Mouse (Mus musculus): ENCODE measurements at regions not wholly inside any gene's neighbourhood (a gene's known extent, or its start where the extent isn't known, plus 50 kb on each side); places are given as distances from the start of the nearest gene placed in this dataset.

DNA sequence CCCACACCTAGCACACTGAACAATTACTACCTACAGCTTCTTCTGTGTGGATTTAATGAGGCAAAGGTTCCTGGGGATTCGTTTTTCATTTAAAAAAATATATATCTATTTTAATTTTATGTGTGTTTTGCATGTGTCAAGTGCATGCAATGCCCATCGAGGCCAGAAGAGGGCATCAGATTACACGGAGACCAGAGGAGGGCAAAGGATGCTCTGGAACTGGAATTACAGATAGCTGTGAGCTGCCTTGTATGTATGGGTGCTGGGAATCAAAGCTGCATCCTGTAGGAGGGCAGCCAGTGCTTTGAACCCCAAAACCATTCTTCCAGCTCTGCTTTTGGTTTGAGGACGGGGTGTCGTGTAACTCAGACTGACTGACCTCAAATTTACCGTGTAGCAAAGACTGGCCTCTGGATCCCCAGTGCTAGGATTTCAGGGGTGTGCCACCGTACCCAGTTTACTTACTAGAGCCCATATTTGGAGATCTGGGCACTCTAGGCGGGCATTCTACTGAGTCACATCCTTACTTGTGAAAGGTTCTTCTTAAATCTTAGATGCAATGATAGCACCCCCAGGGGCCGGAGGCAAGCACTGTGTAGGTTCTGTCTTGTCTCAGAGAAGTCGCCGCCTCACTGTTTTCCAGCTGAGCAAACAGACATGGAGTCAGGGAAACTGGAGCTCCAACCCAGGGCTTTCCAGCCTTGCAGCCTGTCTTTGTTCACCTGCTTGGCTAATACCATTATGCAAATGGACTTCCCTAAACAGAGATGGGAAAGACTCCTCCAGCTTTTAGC is 225.6 kb upstream of the Nfe2l3 start:
- H3K9me3 ChIP-seq (replicated peaks; ENCODE audit: low read length) = no peaks in the 10 kb centered on the region
- H3K79me2 ChIP-seq (replicated peaks; ENCODE audit: control insufficient read depth, extremely low read depth, insufficient read depth, poor library complexity, severe bottlenecking) = no peaks in the 10 kb centered on the region
- peak overlapping the region; percentile 97 for H3K4me2 ChIP-seq (ENCODE audit: insufficient read depth, low read depth, poor library complexity, severe bottlenecking)
- DNase-seq (ENCODE audit: extremely low read depth) = peak; percentile 73
- peak overlapping the region; percentile 61 for H3K27ac ChIP-seq (ENCODE audit: insufficient read depth, low read depth)
- peak overlapping the region; percentile 7 to 60 (median 55) for H3K4me3 ChIP-seq (replicated peaks in 1 of 3; ENCODE audit: low read depth in 2 of 3, low read length in 2 of 3, poor library complexity in 1 of 3)
- H3K9ac ChIP-seq (ENCODE audit: insufficient read depth, low read depth) = 0 out of 2 replicates have a peak overlapping the region, but pooled peaks have one; percentile 43
- dilution Hi-C loops (cut with MboI; ENCODE audit: extremely low pct_ligation_motif_present, extremely low pct_unique_long_range_greater_than_20kb, low sequenced_read_pairs) = no loop called here
- H3K27me3 ChIP-seq (replicated peaks) = no peaks in the 10 kb centered on the region
- H3K4me1 ChIP-seq (ENCODE audit: control insufficient read depth in 1 of 2, insufficient read depth in 2 of 2) = peaks cover 0 to 21% of the 10 kb centered on the region in 2 experiments; a peak in 2 of 4 replicates
- no peaks in the 10 kb centered on the region for H3K36me3 ChIP-seq (replicated peaks in 1 of 2; ENCODE audit: control insufficient read depth in 1 of 2, insufficient read depth in 1 of 2, low read length in 1 of 2)
- TF ChIP-seq SMC3 (IDR thresholded peaks at IDR 0.05; ENCODE audit: low read depth, low read length) (peak; percentile 52), USF2 (conservative IDR thresholded peaks at IDR 0.05; ENCODE audit: low read depth, low read length) (no peak), CTCF (conservative IDR thresholded peaks at IDR 0.05 in 1 of 2, IDR thresholded peaks at IDR 0.05 in 1 of 2; ENCODE audit: low read depth in 2 of 2, low read length in 2 of 2) (peak; percentile 54 to 69; a peak in 3 of 4 replicates), ETS1 (conservative IDR thresholded peaks at IDR 0.05; ENCODE audit: low read depth, low read length) (no peak), RAD21 (IDR thresholded peaks at IDR 0.05; ENCODE audit: low read depth, low read length) (peak; percentile 71), PAX5 (IDR thresholded peaks at IDR 0.05; ENCODE audit: low read length) (no peak), E2F4 (IDR thresholded peaks at IDR 0.05; ENCODE audit: insufficient replicate concordance, low read depth, low read length) (no peak), ZC3H11A (IDR thresholded peaks at IDR 0.05; ENCODE audit: low read depth, low read length) (peak; percentile 7; the same call in 1 of the 2 replicates), NRF1 (IDR thresholded peaks at IDR 0.05; ENCODE audit: low read depth, low read length) (no peak), CHD2 (IDR thresholded peaks at IDR 0.05; ENCODE audit: low read length) (no peak)
- in situ Hi-C loops (cut with MboI; ENCODE audit: low pct_ligation_motif_present, low pct_unique_long_range_greater_than_20kb, low sequenced_read_pairs) = loop anchor here (10.0 kb wide), 2 partner anchors 368 to 648 kb away; no protein-coding TSS in a partner anchor

DNA sequence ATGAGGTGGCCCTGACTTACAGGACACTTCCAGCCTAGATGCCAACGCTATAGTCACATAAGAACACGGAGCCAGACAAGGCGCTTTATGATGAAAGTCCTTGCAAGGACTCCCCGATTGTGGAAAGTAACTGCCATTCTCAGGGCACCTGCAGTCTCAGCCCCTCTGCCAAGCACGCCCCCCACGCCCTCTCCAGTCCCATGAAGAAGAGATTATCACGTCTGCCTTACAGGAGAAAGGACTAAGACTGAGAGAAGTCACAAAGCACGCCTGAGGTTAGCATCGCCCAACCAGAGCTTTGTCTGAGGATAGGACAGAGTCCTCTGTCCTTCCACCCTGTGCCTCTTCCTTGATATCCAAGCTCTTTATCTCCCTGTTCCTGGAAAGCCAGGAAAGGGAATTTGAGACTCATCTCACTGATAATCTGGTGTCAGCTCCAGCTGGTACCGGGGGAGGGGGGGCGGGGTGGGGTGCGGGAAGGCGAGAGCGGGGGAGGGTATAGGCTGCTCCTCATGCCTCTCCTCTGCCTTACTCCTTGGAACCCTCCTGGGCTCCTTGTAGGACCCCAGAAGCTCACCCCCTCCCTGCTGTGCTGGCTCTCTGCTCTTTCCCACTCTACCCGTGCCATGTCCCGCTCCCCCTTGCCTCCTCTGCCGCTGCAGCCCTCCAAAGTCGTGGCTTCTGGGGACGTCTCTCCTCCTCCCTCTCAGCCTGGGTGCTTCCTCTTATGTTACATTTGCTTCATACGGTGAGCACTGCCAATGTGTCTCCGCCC is 224.7 kb upstream of the Nfe2l3 start:
- in situ Hi-C loops (cut with MboI; ENCODE audit: low pct_ligation_motif_present, low pct_unique_long_range_greater_than_20kb, low sequenced_read_pairs) (loop anchor here (10.0 kb wide), 2 partner anchors 367 to 647 kb away; no protein-coding TSS in a partner anchor), dilution Hi-C loops (cut with MboI; ENCODE audit: extremely low pct_ligation_motif_present, extremely low pct_unique_long_range_greater_than_20kb, low sequenced_read_pairs) (no loop called here)
- H3K4me3 ChIP-seq (replicated peaks in 1 of 3; ENCODE audit: low read depth in 2 of 3, low read length in 2 of 3, poor library complexity in 1 of 3) = peak overlapping the region; percentile 42 to 60 (median 55)
- H3K79me2 ChIP-seq (replicated peaks; ENCODE audit: control insufficient read depth, extremely low read depth, insufficient read depth, poor library complexity, severe bottlenecking) = no peaks in the 10 kb centered on the region
- no peaks in the 10 kb centered on the region for H3K27me3 ChIP-seq (replicated peaks)
- no peaks in the 10 kb centered on the region for H3K36me3 ChIP-seq (replicated peaks in 1 of 2; ENCODE audit: control insufficient read depth in 1 of 2, insufficient read depth in 1 of 2, low read length in 1 of 2)
- peaks cover 0 to 23% of the 10 kb centered on the region in 2 experiments; a peak in 2 of 4 replicates for H3K4me1 ChIP-seq (ENCODE audit: control insufficient read depth in 1 of 2, insufficient read depth in 2 of 2)
- H3K4me2 ChIP-seq (ENCODE audit: insufficient read depth, low read depth, poor library complexity, severe bottlenecking) = peak overlapping the region; percentile 97
- peak overlapping the region; percentile 43 for H3K9ac ChIP-seq (ENCODE audit: insufficient read depth, low read depth)
- no peaks in the 10 kb centered on the region for H3K9me3 ChIP-seq (replicated peaks; ENCODE audit: low read length)
- TF ChIP-seq MXI1 (IDR thresholded peaks at IDR 0.05; ENCODE audit: low read depth, low read length) (0 out of 2 replicates have a peak, but pooled peaks have one; percentile 56), GABPA (IDR thresholded peaks at IDR 0.05; ENCODE audit: insufficient replicate concordance, low read depth, low read length) (no peak), PAX5 (IDR thresholded peaks at IDR 0.05; ENCODE audit: low read length) (no peak), SIN3A (IDR thresholded peaks at IDR 0.05; ENCODE audit: low read length) (peak; percentile 39; the same call in 1 of the 2 replicates), MAX (IDR thresholded peaks at IDR 0.05; ENCODE audit: low read length) (0 out of 2 replicates have a peak, but pooled peaks have one; percentile 19)
- DNase-seq (ENCODE audit: extremely low read depth) = peak; percentile 39
- peak overlapping the region; percentile 61 for H3K27ac ChIP-seq (ENCODE audit: insufficient read depth, low read depth)
